Mouse (Mus musculus) monocyte, adult 5-6 weeks (primary cell): ENCODE results near the gene Taar8c. TPM values are rescaled to one million over a fixed set of nuclear protein-coding genes. Genes with fewer than 3 reads are reported as not detected.
A peak's percentile ranks its signal among the peaks of the same experiment; 100 is the strongest.
"Not testable (repeated sequence)": the region's sequence is repeated elsewhere in the genome, so short reads cannot be mapped to it uniquely, and the experiment has no call there.

ENCODE experiments used
- ATAC-seq: fragments of 153-309, 156-312 bp; replicated peaks from 2 replicates; pipeline ENCODE4 v1.8.0; 2017; ENCODE audit warnings: mild to moderate bottlenecking; ENCODE audit not compliant: low TSS enrichment, insufficient number of reproducible peaks, severe bottlenecking, poor library complexity, low FRiP score
- total RNA-seq: library from RNA; stranded (forward); fragments of 200-1000, 200-491, 200-594 nt; gene quantifications from 3 replicates; pipeline ENCODE4 v1.2.3, GENCODE M21; 2017

Taar8c gene
- not detected in 3 replicates for total RNA-seq

DNA sequence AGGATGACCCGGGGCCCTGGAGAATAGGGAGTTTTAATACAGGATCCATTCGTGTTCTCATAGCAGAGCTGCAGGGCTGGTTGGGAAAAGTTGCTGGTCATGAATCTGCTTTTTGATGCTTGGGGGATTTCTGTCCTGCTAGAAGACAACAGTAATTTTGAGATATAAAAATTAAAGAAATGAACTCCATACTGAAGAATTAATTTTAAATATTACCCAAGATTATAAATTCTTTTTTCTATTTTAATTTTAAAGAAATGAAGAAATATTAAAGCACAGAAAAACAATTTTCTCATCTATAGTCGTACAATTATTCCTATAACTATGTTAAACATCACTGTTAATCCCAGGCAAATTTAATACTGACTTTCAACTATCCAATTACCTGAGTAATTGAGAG, at the start of gene Taar8c:
TSS of gene Taar8c (minus strand) at position 101 of the 400 bp plus-strand sequence.
- ATAC-seq: not testable (repeated sequence)

DNA sequence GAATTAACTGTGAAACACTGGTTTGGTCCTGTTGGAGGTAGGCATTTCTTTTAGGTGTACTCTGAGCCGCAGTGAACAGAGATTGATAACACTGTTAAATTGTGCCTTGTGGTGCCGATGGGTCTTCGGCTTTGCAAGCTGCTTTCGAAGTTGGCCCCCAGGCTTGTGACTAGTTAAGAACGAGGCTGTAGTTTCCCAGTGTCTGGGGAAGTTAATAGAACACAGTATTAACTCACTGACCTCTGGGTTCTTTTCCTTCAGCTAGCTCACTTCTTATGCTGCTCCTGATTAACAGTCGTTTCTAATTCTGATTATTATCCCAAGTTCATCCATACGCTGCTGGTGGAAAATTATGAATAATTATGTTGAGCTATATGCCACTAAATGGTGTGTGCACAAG, 48.4 kb upstream of the Taar8c start:
- ATAC-seq: no peak

DNA sequence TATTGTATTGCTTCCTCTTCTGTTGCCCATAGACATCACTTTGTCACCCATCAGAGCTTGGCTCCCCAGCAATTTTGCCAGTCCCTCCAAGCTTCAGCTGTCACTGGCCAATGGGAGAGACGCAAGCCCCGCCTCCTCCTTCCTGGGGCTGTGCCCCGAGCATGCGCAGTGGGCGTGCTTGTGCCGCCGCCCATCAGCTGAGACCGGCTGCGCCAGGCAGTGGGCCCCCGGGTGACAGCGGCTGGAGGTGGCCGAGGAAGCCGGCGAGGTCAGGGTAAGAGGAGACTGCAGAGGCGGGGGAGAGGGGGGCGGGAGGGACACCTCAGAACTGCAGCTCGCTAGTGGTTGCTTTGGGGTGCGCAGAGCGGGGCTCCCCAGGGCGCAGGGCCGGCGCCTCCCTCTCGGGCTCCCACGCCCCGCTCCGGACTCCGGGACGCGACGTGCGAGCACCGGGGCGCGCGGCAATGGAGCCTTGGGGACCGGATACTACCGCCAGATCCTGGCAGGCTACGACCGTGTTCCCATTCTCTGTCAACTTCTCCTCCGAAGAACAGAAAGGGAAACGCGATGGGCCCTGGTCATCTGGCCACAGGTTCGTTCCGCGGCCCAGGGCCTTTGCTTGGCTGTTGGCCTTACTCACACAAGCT, 47.5 kb upstream of the Taar8c start, which contains the start of gene Stx7:
TSS of gene Stx7 (plus strand) at position 168 of the 647 bp plus-strand sequence.
- peak; percentile 98 for ATAC-seq

DNA sequence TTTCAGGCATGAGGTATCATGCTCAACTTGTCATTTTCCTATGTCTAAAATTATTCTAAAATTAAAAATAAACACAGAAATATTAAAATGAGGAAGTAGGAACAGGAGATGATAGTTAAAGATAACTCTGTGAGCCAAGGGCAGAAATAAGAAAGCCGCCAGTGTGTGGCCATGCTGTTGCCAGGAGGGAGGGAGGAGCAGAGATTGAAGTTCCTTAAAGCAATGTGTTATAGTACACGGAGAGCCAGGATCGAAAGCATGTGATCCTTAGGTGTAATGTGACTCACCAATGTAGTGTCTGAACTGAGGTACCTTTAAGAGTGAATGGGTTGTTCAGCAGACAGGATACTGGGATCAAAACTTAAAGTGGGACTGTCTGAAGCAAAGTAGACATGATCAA, 41.0 kb upstream of the Taar8c start:
- ATAC-seq: peak; percentile 59; the same call in 1 of the 2 replicates

DNA sequence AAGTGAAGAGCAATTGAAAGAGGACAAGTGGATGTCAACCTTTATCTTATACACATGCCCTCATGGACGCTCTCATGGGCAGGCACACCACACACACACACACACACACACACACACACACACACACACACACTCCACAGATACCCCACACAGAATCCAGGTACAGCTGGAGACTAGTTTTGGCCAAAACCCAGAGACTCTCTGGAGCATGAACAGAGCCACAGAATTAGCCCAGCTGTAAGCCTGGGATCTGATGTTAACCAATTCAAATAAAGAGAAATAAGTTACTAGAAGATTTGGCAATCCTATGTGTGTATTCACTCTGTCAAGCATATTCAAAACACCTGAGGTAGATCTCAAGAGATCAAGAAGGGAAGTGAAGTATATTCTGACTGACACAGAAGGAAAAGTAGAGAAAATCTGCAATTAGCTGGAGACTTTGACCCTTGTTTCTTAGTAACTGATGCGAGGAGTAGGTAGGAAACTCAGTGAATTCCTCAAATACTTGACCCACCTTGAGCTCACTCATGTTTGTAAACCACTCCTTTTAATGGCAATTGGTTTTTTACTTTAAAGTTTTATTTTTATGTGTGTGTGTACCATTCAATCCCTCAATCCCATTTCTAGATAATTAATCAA, 37.0 kb upstream of the Taar8c start:
- no peak for ATAC-seq

DNA sequence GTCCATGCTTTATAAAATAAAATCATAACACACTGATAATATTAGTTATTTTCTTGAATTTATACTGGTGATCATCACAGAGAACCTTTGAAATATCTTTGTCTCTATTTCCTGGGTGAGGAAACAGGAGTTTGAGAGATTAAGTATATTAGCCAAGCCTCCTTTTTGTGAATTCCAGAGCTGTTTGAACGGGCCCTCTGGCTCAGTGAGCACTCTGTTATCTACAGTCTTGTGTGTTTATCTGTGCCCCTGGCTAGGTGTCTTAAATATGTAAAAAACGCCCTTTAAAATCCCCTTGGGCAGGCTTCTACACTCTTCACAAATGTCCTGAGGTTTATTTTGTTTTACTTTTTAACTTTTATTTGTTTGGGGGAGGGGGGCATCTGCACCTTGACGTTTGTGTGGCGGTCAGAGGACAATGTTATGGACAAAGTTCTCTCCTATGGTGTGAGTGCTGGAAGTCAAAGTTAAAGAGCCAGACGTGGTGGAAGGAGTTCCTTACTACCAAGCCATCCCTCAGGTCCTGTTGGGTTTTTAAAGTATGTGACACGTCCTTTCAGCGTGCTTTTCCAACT, 32.4 kb upstream of the Taar8c start:
- no peak for ATAC-seq

DNA sequence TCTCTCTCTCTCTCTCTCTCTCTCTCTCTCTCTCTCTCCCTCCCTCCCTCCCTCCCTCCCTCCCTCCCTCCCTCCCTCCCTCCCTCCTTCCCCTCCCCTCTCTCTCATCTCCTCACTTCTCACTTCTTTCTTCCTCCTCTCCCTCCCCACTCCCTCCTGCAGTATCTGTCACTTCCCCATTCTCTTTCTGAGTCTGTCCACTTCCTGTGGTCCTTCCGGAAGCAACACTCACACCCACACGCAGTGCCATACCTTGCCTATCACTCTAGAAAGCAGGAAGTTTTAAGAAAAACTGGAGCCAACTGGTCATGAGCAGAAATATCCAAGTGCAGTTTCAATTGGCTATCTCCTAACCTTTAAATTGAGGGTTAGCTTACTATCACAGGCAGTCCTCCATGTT, 31.4 kb upstream of the Taar8c start:
- ATAC-seq: peak; percentile 95

DNA sequence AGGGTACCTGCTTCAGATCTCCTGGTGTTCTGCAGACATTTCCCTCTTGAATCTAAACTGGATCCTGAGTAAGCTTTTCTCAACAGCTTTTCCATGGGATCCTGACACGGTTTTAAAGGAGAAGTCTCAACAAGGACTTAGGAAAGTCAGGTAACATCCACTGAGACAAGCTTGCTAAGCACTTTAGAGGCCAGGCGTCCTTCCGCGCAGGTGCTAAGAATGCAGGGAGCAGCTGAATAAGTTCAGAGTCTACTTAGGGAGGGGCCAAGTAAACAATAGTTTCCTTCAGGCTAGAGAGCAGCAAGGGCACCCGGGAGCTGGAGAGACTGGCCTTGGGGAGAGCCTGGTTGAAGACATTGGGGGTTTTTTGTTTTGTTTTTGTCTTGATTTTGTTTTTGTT, 30.6 kb upstream of the Taar8c start:
- ATAC-seq: no peak

DNA sequence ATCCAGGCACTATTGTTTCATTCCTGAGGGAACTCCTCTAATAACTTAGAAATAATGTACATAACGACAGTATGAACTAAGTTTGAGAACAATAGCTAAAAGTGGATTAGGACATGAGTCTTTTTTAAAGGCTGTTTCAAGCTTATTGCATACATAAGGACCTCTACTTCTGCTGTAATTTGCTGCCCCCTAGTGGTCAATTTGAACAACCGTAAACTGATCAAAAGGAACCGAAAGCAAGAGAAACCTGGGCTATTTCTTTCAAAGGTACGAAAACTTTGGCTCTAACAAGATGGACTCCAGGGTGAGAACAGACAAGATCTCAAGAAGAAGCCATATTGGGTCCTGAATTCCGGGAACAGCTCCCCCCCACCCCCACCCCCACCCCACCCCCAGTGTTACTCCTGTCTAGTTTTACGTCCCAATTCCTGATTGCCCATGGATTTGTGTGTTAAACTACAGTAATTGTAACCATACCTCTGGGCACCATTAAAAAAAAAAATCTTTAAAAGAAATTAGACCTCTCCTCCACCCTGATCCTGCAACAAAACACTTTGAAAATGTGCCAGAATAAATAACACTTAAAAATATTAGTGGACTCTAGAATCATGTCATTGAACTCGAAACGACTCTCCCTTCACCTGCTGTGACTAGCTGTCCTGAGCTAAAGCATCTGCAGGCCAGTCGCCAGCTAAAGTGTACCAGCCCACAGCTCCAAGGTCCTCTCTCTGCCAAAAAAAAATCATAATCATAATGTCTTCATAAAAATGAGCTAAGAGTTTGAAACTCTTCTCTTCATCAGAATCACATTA, 29.9 kb upstream of the Taar8c start:
- ATAC-seq: 0 out of 2 replicates have a peak, but pooled peaks have one; percentile 59

DNA sequence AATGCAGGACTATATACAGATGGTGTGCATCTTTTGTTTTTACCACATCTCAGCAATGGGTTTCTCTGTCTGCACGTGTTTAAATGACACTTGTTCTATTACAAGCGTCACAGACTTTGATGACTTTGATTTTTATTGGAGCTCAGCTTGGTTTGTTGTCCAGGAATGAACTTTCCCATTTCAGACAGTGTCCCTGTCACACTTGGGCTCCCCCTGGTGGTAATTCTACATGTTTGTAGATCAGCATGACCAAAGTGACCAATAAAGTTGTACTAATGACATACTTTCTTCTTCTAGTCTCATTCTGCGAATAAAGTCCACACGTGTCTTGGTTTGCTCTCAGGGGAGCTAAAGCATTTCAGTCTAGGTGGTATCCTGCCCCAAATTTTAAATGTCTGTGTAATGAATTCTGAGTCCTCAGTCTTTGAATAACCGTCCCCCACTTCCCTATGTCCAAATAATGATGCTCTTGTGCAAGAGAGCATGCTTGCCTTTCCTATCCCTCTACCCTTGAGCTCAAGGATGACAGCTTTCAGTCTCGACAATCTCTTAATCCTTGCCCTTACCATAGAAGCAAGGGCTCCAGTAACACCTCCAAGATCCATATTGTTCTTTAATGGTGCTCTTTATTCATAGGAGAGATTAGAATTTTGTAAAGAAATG, 9.5 kb upstream of the Taar8c start:
- ATAC-seq: no peak

DNA sequence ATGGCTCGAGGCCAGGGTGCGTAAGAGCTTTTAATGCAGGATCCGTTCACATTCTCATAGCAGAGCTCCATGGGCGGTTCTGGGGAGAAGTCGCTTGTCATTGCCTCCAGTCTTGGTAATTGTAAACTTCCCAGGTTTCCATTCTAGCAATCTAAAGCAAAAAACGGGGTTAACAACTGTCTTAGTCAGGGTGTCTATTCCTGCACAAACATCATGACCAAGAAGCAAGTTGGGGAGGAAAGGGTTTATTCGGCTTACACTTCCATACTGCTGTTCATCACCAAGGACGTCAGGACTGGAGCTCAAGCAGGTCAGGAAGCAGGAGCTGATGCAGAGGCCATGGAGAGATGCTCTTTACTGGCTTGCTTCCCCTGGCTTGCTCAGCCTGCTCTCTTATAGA, 7.7 kb upstream of the Taar8c start, which contains the start of gene Taar9:
TSS of gene Taar9 (minus strand) at position 101 of the 400 bp plus-strand sequence.
- not testable (repeated sequence) for ATAC-seq

DNA sequence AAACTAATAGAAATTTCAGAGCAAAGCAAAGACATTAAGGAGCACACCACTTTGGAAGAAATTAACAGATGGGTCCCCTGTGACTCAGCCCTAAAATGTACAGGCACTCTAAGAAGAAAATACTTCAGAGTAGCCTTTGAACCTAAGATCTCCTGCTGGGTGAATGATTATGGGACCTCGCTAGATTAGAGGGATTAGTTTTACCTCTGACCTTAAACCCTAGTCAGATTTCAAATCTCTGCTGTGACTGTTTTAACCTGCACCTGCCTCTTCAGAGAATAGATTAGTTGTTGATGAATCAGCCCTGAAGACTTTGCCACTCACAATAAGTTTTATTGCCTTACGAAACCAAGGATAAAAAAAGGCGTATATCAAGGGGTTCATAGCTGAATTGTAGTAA, 6.5 kb upstream of the Taar8c start:
- no peak for ATAC-seq

DNA sequence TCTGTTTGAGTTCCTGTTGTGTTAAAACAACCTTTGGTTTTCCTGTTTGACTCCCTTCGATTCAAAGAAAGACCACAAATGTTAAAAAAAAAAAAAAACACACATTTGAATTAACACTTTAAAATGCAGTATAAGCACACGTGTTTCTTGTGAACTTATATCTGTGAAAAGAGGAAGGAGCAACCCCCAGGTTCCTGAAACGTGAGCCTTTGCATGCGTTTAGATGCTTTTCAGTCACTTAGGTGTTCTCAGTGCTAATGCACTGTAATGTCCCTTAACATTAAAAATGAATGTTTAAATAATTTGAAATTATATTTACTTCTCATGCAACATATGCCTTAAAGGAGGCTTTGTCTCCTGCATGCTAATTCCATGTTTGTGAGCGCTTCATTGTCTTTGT, 6.0 kb upstream of the Taar8c start:
- ATAC-seq: no peak

DNA sequence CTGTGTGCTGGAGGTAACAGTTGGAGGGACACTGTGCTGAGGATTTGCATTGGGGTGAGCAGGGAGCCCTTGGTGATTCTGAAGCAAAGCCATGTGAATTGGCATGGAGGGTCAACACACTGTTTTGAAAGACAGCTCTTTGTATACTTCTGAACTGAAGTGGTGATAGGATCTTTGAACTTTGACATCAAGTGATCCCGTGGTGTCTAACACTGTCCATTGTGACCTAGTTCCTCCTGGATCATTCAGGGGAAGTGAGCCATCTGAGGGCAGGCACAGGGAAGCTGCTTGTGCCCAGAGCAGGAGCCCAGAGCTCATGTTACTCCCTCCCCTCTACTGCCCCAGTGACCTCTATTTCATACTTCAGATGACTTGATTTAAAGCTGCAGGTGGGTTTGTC, 1.6 kb upstream of the Taar8c start:
- ATAC-seq: not testable (repeated sequence)

DNA sequence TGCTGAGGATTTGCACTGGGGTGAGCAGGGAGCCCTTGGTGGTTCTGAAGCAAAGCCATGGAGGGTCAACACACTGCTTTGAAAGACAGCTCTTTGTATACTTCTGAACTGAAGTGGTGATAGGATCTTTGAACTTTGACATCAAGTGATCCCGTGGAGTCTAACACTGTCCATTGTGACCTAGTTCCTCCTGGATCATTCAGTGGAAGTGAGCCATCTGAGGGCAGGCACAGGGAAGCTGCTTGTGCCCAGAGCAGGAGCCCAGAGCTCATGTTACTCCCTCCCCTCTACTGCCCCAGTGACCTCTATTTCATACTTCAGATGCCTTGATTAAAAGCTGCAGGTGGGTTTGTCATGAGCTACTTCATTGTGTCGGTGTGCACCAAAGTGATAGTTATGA, 4.7 kb downstream of the Taar8c start:
- not testable (repeated sequence) for ATAC-seq

DNA sequence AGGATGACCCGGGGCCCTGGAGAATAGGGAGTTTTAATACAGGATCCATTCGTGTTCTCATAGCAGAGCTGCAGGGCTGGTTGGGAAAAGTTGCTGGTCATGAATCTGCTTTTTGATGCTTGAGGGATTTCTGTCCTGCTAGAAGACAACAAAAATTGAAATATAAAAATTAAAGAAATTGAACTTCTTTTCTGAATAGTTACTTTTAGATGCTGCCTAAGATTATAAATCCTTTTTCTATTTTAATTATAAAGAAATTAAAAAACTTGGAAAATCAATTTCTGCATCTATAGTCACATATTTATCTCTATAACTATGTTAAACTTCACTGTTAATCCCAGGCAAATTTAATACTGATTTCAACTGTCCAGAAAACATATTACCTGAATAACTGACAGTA, 9.5 kb downstream of the Taar8c start, which contains the start of gene Taar8b:
TSS of gene Taar8b (minus strand) at position 101 of the 400 bp plus-strand sequence.
- no peak for ATAC-seq

DNA sequence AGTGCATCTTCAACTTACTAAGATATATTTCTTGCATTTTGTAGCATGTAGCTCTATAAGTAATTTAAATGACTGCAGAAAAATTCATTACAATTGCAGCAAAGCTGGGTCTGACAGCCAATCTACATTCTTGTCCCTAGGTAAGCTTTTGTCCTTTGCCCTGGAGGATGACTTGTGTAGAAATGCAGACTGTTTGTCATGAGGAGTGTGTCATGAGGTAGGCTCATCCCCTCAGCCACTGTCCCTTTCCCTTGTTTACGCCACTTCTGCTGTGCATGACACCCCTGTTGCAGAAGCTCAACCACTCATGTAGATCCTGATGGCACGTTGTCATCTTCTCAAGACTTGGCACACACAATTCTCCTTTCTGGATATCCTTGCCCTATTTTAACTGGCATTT, 14.5 kb downstream of the Taar8c start:
- ATAC-seq: no peak

DNA sequence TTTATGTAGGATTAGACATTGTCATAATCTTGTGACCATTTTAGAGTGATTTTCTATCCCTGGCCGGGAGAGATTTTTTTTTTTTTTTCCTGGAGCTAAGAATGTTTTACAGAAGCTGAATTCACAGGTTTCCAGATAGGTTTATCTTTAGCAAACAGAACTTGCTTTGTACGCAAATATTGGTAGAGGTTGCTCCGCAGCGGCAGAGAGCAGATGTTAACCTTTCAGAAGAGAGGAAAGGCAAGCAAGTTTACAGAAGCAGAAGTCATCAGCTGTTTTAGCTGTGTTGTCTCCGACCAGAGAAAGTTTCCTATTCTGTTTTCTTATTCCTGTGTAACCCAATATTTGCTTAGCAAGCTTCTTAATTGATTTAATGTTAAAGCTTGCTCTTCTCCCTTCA, 15.2 kb downstream of the Taar8c start:
- no peak for ATAC-seq

DNA sequence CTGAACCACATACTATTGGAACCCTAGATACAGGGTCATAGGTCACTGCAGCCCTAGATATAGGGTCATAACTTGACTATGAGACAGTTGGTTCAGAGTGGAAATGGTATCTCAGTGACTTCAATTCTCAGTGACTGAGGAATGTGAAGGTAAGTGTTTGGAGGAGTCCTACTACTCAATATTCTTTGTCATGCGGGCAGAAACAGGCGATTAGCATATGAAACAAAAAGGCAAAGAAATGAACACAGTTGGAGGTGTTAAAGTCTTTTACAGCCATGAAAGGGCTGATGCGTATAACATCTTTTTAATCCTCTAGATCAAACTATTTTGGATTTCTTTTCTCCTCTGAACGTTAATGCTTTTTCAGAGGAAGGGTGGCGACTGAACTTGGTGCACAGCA, 15.8 kb downstream of the Taar8c start:
- ATAC-seq: no peak
